Mouse (Mus musculus) natural killer cell, adult 2 months (primary cell): ENCODE data around the gene Gm6710.
"Not testable (repeated sequence)": the region's sequence is repeated elsewhere in the genome, so short reads cannot be mapped to it uniquely, and the experiment has no call there.

ENCODE experiments used
- DNase-seq, 2 experiments: peaks; one replicate each; pipeline ENCODE4 v3.0.0; 2022; ENCODE audit warnings: low spot score in 2 of 2

The Gm6710 gene

GRCm38 (mm10) chr2:175869024-175869423 lies at the start of gene Gm6710:
Gene Gm6710 (plus strand): TSS chr2:175869219.
- not testable (repeated sequence) for DNase-seq
